Mouse (Mus musculus) olfactory bulb, adult 2 months (tissue): ENCODE measurements around the gene Kirrel3.

Source experiments
- CTCF ChIP-seq: fragments of 200-500 bp; IDR thresholded peaks from 2 replicates; pipeline ENCODE4 v1.5.1; 2012; ENCODE audit warnings: low read depth, mild to moderate bottlenecking, low read length, moderate library complexity; ENCODE audit not compliant: insufficient read depth
- POLR2A ChIP-seq: fragments of 200-500 bp; IDR thresholded peaks from 2 replicates; pipeline ENCODE4 v1.6.1; 2012; ENCODE audit warnings: mild to moderate bottlenecking, low read depth, low read length, moderate library complexity; ENCODE audit not compliant: insufficient read depth

DNA sequence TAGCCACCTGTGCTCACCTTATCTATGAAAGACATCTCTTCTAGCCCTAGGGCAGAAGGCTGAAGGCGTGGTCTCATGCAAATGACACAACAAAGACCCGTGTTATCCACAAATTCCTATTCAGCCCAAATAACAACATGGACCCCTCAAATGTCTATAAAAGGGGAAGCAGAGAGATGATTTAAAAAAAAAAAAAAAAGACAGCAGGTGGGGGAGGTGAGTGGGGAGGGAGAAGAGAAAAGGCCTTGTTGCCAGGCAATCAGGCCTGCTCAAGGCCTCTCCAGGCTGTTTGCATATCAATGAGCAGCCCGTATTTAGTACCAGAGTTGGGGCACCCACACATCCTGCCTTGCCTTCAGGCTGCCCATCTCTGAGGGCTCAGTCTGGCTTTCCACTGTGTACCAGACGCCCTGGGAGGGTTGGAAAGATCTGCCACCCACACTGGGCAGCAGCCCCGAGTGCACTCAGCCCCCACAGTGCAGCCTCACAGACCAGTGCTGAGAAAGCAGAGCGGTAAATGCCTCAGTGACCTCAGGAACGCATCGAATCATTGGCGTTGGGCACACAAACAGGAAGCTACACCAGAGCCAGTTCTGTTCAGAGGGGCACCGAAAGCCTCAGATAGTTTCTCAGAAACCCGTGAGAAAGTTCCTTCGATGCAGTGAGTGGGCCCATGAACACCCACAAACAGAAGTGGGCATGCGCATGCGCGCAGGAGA, 510.1 kb downstream of the Kirrel3 start:
- TF ChIP-seq CTCF (no peak), POLR2A (no peak)
